Mouse (Mus musculus): ENCODE measurements around the gene Nfam1. TPM values are rescaled to one million over a fixed set of nuclear protein-coding genes. Genes with fewer than 3 reads are reported as not detected.

Gene Nfam1
- polyA plus RNA-seq, 1 experiment: 9.8 TPM

DNA sequence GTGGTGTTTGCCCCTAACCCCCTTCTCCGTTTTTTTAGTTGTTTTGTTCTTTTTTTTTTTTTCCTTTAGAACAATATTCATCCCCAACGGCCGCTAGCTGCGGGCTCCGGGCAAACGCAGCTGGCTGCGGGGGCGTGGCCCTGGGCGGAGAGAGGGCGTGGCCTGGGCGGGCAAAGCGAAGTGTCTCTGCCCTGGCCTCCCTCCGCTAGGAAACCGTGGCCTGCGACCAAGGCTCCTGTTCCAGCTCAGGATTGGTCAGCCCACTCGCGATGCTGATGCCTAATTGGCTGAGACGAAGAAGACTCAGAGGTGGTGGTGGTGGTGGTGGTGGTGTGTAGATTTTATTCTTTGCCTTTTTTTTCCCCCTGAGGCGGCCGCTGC is 45.4 kb downstream of the Nfam1 start, which contains the start of gene Tcf20:
Tcf20 (minus strand) TSS at position 141 of the 381 bp plus-strand sequence.
- under 1% methylated on average over 20 of the region's 20 CpGs for WGBS

GRCm38 (mm10) chr15:82987014-82987731 is 45.9 kb downstream of the Nfam1 start:
- 4% methylated on average over 38 of the region's 38 CpGs for WGBS
- Histone ChIP-seq H3K4me3 (ENCODE audit: control insufficient read depth, insufficient read depth, low read length) (peak overlapping the region; percentile 62), H3K4me1 (replicated peaks; ENCODE audit: control insufficient read depth, insufficient read depth, low read length) (peaks cover 24% of the 10 kb centered on the region), H3K36me3 (ENCODE audit: control insufficient read depth, insufficient read depth, low read length) (no peaks in the 10 kb centered on the region), H3K27ac (ENCODE audit: control insufficient read depth, insufficient read depth, low read length) (peak overlapping the region; percentile 7; the same call in 1 of the 2 replicates), H3K27me3 (ENCODE audit: control insufficient read depth, insufficient read depth, low read length) (no peaks in the 10 kb centered on the region; the same call in 1 of the 2 replicates)
- DNase-seq: no peak
- no peak for TF ChIP-seq POLR2A (IDR thresholded peaks at IDR 0.05; ENCODE audit: control insufficient read depth, extremely low read depth, insufficient read depth, low read length, poor library complexity)
- TF ChIP-seq CTCF (IDR thresholded peaks at IDR 0.05; ENCODE audit: borderline replicate concordance, control insufficient read depth, extremely low read depth, insufficient read depth, low read length, poor library complexity): no peak

More for the DNA sequence above, 45.4 kb downstream of the Nfam1 start, which contains the start of gene Tcf20:
- peak; percentile 98 for DNase-seq
- 0 out of 2 replicates have a peak, but pooled peaks have one; percentile 32 for TF ChIP-seq POLR2A (IDR thresholded peaks at IDR 0.05; ENCODE audit: control insufficient read depth, extremely low read depth, insufficient read depth, low read length, poor library complexity)
- 0 out of 2 replicates have a peak, but pooled peaks have one; percentile 48 for TF ChIP-seq CTCF (IDR thresholded peaks at IDR 0.05; ENCODE audit: borderline replicate concordance, control insufficient read depth, extremely low read depth, insufficient read depth, low read length, poor library complexity)
- Histone ChIP-seq H3K36me3 (ENCODE audit: control insufficient read depth, insufficient read depth, low read length) (no peaks in the 10 kb centered on the region), H3K27me3 (ENCODE audit: control insufficient read depth, insufficient read depth, low read length) (no peaks in the 10 kb centered on the region; the same call in 1 of the 2 replicates), H3K4me1 (replicated peaks; ENCODE audit: control insufficient read depth, insufficient read depth, low read length) (peaks cover 30% of the 10 kb centered on the region), H3K27ac (ENCODE audit: control insufficient read depth, insufficient read depth, low read length) (peak within 1 kb of the TSS; percentile 56), H3K4me3 (ENCODE audit: control insufficient read depth, insufficient read depth, low read length) (peak within 1 kb of the TSS; percentile 62)

GRCm38 (mm10) chr15:82984574-82984973 is 48.5 kb downstream of the Nfam1 start:
- WGBS: 90% methylated on average over 7 of the region's 7 CpGs
- no peak for DNase-seq
- H3K27me3 ChIP-seq (ENCODE audit: control insufficient read depth, insufficient read depth, low read length): no peaks in the 10 kb centered on the region; the same call in 1 of the 2 replicates
- no peaks in the 10 kb centered on the region for H3K36me3 ChIP-seq (ENCODE audit: control insufficient read depth, insufficient read depth, low read length)
- H3K27ac ChIP-seq (ENCODE audit: control insufficient read depth, insufficient read depth, low read length): no peak overlapping the region
- H3K4me3 ChIP-seq (ENCODE audit: control insufficient read depth, insufficient read depth, low read length): no peak overlapping the region
- H3K4me1 ChIP-seq (replicated peaks; ENCODE audit: control insufficient read depth, insufficient read depth, low read length): peaks cover 30% of the 10 kb centered on the region
- TF ChIP-seq POLR2A (IDR thresholded peaks at IDR 0.05; ENCODE audit: control insufficient read depth, extremely low read depth, insufficient read depth, low read length, poor library complexity) (no peak), CTCF (IDR thresholded peaks at IDR 0.05; ENCODE audit: borderline replicate concordance, control insufficient read depth, extremely low read depth, insufficient read depth, low read length, poor library complexity) (no peak)

DNA sequence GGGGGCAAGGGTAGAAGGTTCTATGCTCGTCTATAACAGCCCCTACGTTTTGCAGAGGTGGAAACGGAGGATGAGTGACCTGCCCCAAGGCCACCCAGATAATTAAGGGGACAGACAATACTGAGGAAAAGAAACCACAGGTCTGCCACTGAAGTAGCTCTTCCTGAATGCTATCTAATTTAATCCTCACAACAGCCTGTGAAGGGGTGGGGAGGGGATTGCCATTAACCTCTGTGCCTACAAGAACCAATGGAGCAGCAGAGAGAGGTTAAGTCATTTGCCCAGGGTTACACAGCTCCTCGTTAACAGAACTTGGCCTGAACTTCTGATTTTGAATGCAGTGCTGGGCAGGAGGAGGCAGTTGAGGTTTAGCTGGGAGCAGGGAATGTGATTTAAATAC is 49.0 kb downstream of the Nfam1 start:
- H3K4me1 ChIP-seq (replicated peaks; ENCODE audit: control insufficient read depth, insufficient read depth, low read length): peaks cover 33% of the 10 kb centered on the region
- H3K27ac ChIP-seq (ENCODE audit: control insufficient read depth, insufficient read depth, low read length): no peak overlapping the region
- H3K4me3 ChIP-seq (ENCODE audit: control insufficient read depth, insufficient read depth, low read length): no peak overlapping the region
- H3K36me3 ChIP-seq (ENCODE audit: control insufficient read depth, insufficient read depth, low read length): no peaks in the 10 kb centered on the region
- H3K27me3 ChIP-seq (ENCODE audit: control insufficient read depth, insufficient read depth, low read length): no peaks in the 10 kb centered on the region; the same call in 1 of the 2 replicates
- TF ChIP-seq CTCF (IDR thresholded peaks at IDR 0.05; ENCODE audit: borderline replicate concordance, control insufficient read depth, extremely low read depth, insufficient read depth, low read length, poor library complexity): no peak
- TF ChIP-seq POLR2A (IDR thresholded peaks at IDR 0.05; ENCODE audit: control insufficient read depth, extremely low read depth, insufficient read depth, low read length, poor library complexity): no peak
- DNase-seq: no peak
- WGBS: 62% methylated on average over 4 of the region's 4 CpGs

DNA sequence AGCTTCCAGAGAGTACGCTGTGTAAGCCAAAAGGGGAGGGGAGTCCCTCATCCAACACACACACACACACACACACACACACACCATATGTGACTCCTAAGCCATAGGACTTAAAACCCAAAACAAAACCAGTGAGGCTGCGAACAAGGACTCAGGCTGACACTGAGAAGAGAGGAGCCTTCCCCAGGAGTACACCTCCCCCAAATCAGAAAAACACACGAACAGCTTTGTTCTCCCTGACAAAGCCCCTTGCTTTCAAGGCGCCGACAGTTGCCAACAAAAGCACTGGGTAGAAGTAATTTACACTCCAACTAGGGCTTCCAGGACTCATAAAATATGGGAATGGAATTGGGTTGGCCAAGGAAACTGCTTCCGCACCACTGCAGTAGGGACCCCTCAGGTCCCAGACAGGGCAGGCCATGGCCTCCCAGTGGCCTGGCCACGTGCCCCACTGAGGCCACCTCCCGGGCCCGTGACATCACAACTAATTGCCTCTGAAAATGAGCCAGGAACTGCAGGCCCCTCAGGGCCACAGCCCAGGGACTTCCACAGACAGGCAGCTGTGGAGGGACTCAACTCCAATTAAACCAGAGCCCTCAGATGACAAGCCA is 49.6 kb downstream of the Nfam1 start:
- no peak for DNase-seq

DNA sequence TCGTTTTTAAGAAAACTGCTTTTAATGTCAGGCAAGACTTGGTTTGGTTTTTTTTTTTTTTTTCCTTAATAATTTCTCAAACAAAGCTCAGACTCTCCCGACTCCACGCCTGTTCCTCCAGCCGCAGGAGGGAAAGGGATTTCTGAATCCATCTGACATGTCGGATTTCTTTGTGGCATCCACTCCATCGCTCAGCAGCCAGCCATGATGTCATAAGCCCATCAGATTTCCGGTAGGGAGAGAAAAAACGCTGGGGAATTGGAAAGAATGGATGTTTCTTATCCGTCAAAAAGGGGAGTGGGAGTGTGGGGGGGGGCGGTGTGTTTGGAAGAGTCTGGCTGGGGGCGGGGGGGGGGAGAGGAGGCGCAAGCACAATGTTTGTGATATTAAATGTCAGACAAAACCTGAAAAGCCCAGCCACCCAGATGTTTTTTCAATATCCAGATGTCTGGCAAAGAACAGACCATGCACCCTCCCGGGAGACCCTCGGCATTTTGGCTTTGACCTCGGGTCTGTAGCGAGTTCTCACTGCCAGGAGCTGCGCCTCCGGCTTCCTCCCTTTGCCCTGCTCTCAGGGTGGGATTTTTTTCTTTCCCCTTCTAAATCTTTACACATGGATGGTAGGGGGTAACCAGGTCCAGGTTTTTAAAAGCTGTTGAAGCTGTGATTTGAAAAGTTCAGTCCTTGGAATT is 50.2 kb downstream of the Nfam1 start:
- no peak for TF ChIP-seq CTCF (IDR thresholded peaks at IDR 0.05; ENCODE audit: borderline replicate concordance, control insufficient read depth, extremely low read depth, insufficient read depth, low read length, poor library complexity)
- no peak for TF ChIP-seq POLR2A (IDR thresholded peaks at IDR 0.05; ENCODE audit: control insufficient read depth, extremely low read depth, insufficient read depth, low read length, poor library complexity)
- Histone ChIP-seq H3K27ac (ENCODE audit: control insufficient read depth, insufficient read depth, low read length) (no peak overlapping the region), H3K36me3 (ENCODE audit: control insufficient read depth, insufficient read depth, low read length) (no peaks in the 10 kb centered on the region), H3K27me3 (ENCODE audit: control insufficient read depth, insufficient read depth, low read length) (no peaks in the 10 kb centered on the region; the same call in 1 of the 2 replicates), H3K4me1 (replicated peaks; ENCODE audit: control insufficient read depth, insufficient read depth, low read length) (peaks cover 30% of the 10 kb centered on the region), H3K4me3 (ENCODE audit: control insufficient read depth, insufficient read depth, low read length) (no peak overlapping the region)
- 83% methylated on average over 18 of the region's 18 CpGs for WGBS
- no peak for DNase-seq

More for the DNA sequence above, 49.6 kb downstream of the Nfam1 start:
- no peak overlapping the region for H3K27ac ChIP-seq (ENCODE audit: control insufficient read depth, insufficient read depth, low read length)
- peaks cover 33% of the 10 kb centered on the region for H3K4me1 ChIP-seq (replicated peaks; ENCODE audit: control insufficient read depth, insufficient read depth, low read length)
- TF ChIP-seq CTCF (IDR thresholded peaks at IDR 0.05; ENCODE audit: borderline replicate concordance, control insufficient read depth, extremely low read depth, insufficient read depth, low read length, poor library complexity) (no peak), POLR2A (IDR thresholded peaks at IDR 0.05; ENCODE audit: control insufficient read depth, extremely low read depth, insufficient read depth, low read length, poor library complexity) (no peak)
- H3K27me3 ChIP-seq (ENCODE audit: control insufficient read depth, insufficient read depth, low read length): no peaks in the 10 kb centered on the region; the same call in 1 of the 2 replicates
- WGBS: 83% methylated on average over 9 of the region's 9 CpGs
- H3K36me3 ChIP-seq (ENCODE audit: control insufficient read depth, insufficient read depth, low read length): no peaks in the 10 kb centered on the region
- no peak overlapping the region for H3K4me3 ChIP-seq (ENCODE audit: control insufficient read depth, insufficient read depth, low read length)

All from thymus, adult 2 months (tissue).